Mouse (Mus musculus) liver, adult 2 months (tissue): ENCODE results near the gene Siglec1. TPM values are rescaled to one million over a fixed set of nuclear protein-coding genes. Genes with fewer than 3 reads are reported as not detected.
"Not testable (repeated sequence)": the region's sequence is repeated elsewhere in the genome, so short reads cannot be mapped to it uniquely, and the experiment has no call there.

Source experiments
- DNase-seq: peaks from one replicate; pipeline ENCODE4 v3.0.0-alpha.2; 2011; ENCODE audit warnings: low read depth, low spot score; ENCODE audit errors: extremely low read depth
- H3K27ac ChIP-seq: fragments of 200-500 bp; replicated peaks from 2 replicates; pipeline ENCODE4 v1.5.1; 2012; ENCODE audit warnings: low read depth, mild to moderate bottlenecking, control low read depth, inconsistent platforms, low read length; ENCODE audit not compliant: insufficient read depth
- H3K27me3 ChIP-seq: fragments of 200-500 bp; 2 replicates; pipeline ENCODE4 v1.6.1; 2012; ENCODE audit warnings: mild to moderate bottlenecking, moderate library complexity, low read length, inconsistent platforms; ENCODE audit not compliant: control insufficient read depth, insufficient read depth
- H3K36me3 ChIP-seq: fragments of 200-500 bp; 2 replicates; pipeline ENCODE4 v1.6.1; 2012; ENCODE audit warnings: low read length, inconsistent platforms; ENCODE audit not compliant: control insufficient read depth, insufficient read depth
- H3K4me1 ChIP-seq: fragments of 200-500 bp; 2 replicates; pipeline ENCODE4 v1.6.1; 2011; ENCODE audit warnings: low read length; ENCODE audit not compliant: control insufficient read depth, insufficient read depth
- H3K4me3 ChIP-seq: fragments of 200-500 bp; 2 replicates; pipeline ENCODE4 v1.5.1; 2011; ENCODE audit warnings: low read depth, mild to moderate bottlenecking, control low read depth, low read length, moderate library complexity; ENCODE audit not compliant: insufficient read depth
- H3K79me2 ChIP-seq: fragments of 200-500 bp; 2 replicates; pipeline ENCODE4 v1.6.1; 2012; ENCODE audit warnings: inconsistent platforms, mild to moderate bottlenecking, low read length, moderate library complexity; ENCODE audit not compliant: control insufficient read depth, insufficient read depth
- H3K9ac ChIP-seq: fragments of 200-500 bp; 2 replicates; pipeline ENCODE4 v1.6.1; 2012; ENCODE audit warnings: low read depth, mild to moderate bottlenecking, control low read depth, inconsistent platforms, low read length
- CTCF ChIP-seq: fragments of 200-500 bp; IDR thresholded peaks from 2 replicates; pipeline ENCODE4 v1.5.1; 2011; ENCODE audit warnings: low read depth, low read length, control low read depth
- POLR2A ChIP-seq: fragments of 200-500 bp; IDR thresholded peaks from 2 replicates; pipeline ENCODE4 v1.6.1; 2011; ENCODE audit warnings: low read length, control low read depth; ENCODE audit not compliant: insufficient read depth; ENCODE audit errors: extremely low read depth
- WGBS: fragments of 180-500 bp; shearing (Covaris S2); methylation state at CpG from one replicate; pipeline ENCODE4 v1.1.7; 2018; 5-methylcytosine and 5-hydroxymethylcytosine counted together
- polyA plus RNA-seq: library from polyadenylated mRNA; depleted of rRNA; stranded (reverse); fragments of >200 nt; gene quantifications from 2 replicates; pipeline ENCODE4 v1.2.3, GENCODE M21; 2012
- total RNA-seq: library from RNA; depleted of rRNA; stranded (reverse); fragments of >200 nt; gene quantifications from 2 replicates; pipeline ENCODE4 v1.2.3, GENCODE M21; 2014

Siglec1 gene
- total and polyA plus RNA-seq, 2 experiments: 4.5 to 9.9 TPM

DNA sequence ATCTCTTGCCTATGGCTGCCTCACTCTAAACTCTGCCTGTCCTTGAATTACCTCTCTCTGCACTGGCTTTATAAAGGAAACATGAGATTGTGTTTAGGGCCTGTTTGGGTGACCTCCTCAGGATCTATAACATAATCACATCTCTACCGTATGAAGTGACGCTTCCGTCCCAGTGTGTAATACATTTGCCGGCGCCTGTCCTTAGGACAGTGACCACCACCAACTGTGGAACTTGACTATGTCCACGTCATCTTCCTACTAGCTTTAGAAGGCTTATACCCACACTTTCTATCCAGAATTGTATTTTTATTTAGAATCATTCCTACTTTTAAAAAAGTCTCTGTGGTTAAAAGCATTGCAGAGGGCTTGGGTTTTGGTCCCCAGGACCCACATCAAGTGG is 48.4 kb downstream of the Siglec1 start:
- Histone ChIP-seq H3K4me3 (no peak overlapping the region), H3K36me3 (no peaks in the 10 kb centered on the region), H3K27ac (no peak overlapping the region), H3K79me2 (no peaks in the 10 kb centered on the region), H3K9ac (no peak overlapping the region), H3K4me1 (peaks cover 3% of the 10 kb centered on the region; the same call in 1 of the 2 replicates), H3K27me3 (peaks cover 11% of the 10 kb centered on the region)
- WGBS: 95% methylated on average over 6 of the region's 6 CpGs
- no peak for DNase-seq
- TF ChIP-seq POLR2A (no peak), CTCF (no peak)

DNA sequence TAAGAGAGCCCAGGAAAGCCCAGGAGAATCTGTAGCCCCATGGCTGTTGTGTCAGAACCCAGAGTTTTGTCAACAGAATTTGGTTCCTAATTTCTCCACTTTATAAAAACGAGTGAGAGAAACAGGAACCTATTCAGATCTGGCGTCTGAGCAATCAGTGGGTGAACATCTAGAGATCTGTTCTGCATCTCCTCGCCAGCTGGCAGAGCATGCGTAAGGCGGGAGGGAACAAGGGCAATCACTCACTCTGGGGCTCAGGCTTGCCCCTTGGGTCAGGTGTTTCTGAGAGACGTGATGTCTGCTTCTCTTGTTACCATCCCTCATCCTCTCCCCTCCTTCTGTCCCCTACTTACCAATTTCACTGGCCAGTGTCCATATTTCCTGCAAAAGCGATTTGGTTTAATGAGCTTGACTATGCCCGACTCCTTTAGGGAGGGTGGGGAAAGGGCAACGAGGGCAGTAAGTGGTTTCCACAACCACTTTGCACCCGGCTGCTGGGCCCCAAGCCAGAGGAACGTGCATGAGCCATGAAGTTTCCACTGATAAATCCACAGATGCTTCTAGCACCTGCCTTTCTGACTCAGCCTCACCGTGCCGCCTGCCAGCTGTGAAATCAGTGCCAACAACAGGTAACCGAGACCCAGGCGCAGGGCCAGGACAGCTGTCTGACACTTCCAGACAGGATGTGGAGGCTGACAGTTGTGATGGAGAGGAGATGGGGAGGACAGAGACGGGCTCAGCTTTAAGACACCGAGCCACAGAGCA is 49.2 kb downstream of the Siglec1 start:
- TF ChIP-seq POLR2A (no peak), CTCF (no peak)
- Histone ChIP-seq H3K4me3 (no peak overlapping the region), H3K27me3 (peaks cover 11% of the 10 kb centered on the region), H3K4me1 (peaks cover 3% of the 10 kb centered on the region; the same call in 1 of the 2 replicates), H3K36me3 (no peaks in the 10 kb centered on the region), H3K9ac (no peak overlapping the region), H3K79me2 (no peaks in the 10 kb centered on the region), H3K27ac (no peak overlapping the region)
- WGBS: 55% methylated on average over 17 of the region's 17 CpGs
- no peak for DNase-seq

DNA sequence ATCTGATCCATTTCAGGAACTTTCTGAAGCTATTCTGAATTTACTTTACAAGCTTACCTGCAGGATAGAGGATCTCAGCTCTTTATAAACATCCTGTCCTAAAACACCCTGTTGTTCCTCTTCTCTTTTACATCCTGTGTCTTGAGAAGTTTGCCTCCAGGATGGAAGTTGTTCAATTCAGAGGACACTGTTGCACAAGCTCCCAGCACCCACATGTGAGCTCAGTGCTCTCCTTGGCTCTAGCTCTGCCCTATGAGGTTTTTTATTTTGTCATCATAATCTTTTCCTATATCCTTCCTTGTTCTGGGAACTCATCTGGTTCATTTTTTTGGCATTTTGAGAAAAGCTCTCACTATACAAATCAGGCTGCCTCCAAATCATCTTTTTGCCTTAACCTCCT is 49.8 kb downstream of the Siglec1 start:
- no peak for DNase-seq
- Histone ChIP-seq H3K27ac (no peak overlapping the region), H3K27me3 (peaks cover 11% of the 10 kb centered on the region), H3K36me3 (no peaks in the 10 kb centered on the region), H3K79me2 (no peaks in the 10 kb centered on the region), H3K4me3 (no peak overlapping the region), H3K4me1 (peaks cover 3% of the 10 kb centered on the region; the same call in 1 of the 2 replicates), H3K9ac (no peak overlapping the region)
- TF ChIP-seq POLR2A (no peak), CTCF (no peak)

DNA sequence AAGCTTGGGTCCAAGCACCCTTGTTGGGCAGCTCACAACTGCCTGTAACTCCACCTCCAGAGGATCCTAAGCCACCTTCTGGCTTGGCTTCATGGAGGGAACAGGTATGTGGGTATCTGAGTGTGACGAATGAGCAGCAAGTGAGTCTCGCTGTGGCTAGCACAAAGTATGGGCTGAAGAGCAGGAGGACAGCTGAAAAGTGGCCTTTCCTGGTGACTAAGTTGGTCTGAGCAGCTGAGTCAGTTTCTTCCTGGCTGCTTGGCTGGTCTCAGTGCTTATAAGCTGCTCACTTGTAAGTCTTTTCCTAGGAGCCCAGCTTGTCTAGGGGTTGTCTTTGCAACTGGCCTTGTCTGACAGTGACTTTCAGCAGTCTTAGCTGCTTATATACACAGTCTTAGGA is 50.2 kb downstream of the Siglec1 start:
- Histone ChIP-seq H3K27ac (no peak overlapping the region), H3K79me2 (no peaks in the 10 kb centered on the region), H3K36me3 (no peaks in the 10 kb centered on the region), H3K27me3 (peaks cover 8% of the 10 kb centered on the region), H3K4me3 (no peak overlapping the region), H3K9ac (no peak overlapping the region), H3K4me1 (no peaks in the 10 kb centered on the region)
- 96% methylated on average over 2 of the region's 2 CpGs for WGBS
- TF ChIP-seq CTCF: no peak
- TF ChIP-seq POLR2A: no peak
- no peak for DNase-seq

DNA sequence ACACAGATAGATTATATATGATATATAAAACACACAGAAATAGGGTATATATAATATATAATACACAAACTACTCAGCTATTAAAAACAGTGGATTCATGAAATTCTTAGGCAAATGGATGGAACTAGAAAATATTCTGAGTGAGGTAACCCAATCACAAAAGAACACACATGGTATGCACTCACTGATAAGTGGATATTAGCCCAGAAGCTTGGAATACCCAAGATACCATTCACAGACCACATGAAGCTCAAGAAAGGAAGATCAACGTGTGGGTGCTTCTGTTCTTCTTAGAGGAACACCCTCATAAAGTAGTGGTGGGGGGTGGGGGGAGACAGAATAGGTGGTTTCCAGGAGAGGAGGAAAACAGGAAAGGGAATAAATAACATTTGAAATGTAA is 55.2 kb downstream of the Siglec1 start:
- not testable (repeated sequence) for DNase-seq, H3K27me3 ChIP-seq, H3K27ac ChIP-seq, H3K79me2 ChIP-seq, H3K4me3 ChIP-seq, H3K36me3 ChIP-seq, H3K9ac ChIP-seq
- 76% methylated on average over 1 of the region's 1 CpGs for WGBS
- peaks cover 10% of the 10 kb centered on the region for H3K4me1 ChIP-seq

DNA sequence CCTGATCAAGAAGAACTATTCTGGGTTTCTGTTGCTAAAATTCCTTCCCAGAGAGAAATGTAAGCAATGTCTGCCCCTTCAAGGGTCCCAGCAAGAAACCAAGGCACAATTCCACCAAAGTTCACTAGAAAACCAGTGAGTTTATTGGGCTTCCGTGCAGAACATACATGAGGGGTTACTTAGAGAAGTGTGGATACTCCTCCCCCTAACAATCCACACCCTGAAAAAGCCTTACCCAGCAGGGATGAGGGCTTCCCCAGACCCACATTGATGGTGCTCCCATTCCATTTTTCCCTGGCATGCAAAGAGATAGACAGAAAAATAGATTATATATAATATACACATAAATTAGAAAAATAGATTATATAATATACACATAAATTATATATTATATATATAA is 55.6 kb downstream of the Siglec1 start:
- Histone ChIP-seq H3K79me2 (no peaks in the 10 kb centered on the region), H3K4me1 (peaks cover 10% of the 10 kb centered on the region), H3K27ac (no peak overlapping the region), H3K4me3 (no peak overlapping the region), H3K36me3 (peaks cover 4% of the 10 kb centered on the region; the same call in 1 of the 2 replicates), H3K9ac (no peak overlapping the region), H3K27me3 (no peaks in the 10 kb centered on the region)
- WGBS: 89% methylated on average over 1 of the region's 1 CpGs
- no peak for TF ChIP-seq CTCF
- no peak for DNase-seq
